Mouse (Mus musculus) spleen, adult 2 months (tissue): ENCODE results near the gene Iqgap2.

Source experiments
- CTCF ChIP-seq: fragments of 200-500 bp; IDR thresholded peaks from 2 replicates; pipeline ENCODE4 v1.5.1; 2011; ENCODE audit warnings: mild to moderate bottlenecking, inconsistent platforms; ENCODE audit not compliant: insufficient read depth, insufficient read length, insufficient replicate concordance; ENCODE audit errors: extremely low read depth
- POLR2A ChIP-seq: fragments of 200-500 bp; IDR thresholded peaks from 2 replicates; pipeline ENCODE4 v1.6.1; 2011; ENCODE audit warnings: low read depth, low read length, inconsistent platforms

DNA sequence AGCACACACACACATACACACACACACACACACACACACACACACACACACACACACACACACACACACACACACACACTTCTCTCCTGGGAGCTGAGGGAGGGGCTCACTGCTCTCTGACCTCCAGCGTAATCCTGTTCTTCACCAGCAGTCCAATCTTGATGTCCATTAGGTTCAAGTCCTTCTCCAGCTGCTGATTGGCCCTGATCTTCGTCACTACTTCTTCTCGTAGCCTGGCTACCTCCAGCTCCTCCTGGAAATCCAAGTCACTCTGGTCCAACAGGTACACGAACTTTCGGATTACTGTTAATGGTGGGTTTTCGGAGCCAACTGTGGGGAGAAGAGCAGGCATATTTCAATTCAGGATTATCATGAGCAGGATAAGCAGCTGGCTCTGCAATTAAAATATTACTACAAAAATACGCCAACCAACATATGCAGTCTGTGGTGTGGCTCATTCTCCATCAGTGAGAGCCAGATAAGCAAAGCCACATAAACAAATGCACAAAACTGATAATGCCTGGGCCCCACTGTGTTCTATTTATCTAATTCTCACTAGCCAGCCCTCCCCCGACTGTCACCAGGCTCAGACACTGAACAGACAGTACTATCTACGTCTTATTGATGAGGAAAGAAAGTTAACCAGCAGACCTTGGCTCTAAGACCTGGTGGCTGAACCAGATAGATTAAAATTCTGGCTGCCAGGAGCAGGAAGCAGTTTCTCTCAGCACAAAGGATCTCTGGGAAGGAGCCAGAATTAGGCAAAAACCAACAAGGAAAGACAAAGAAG, 220.4 kb downstream of the Iqgap2 start:
- no peak for TF ChIP-seq CTCF
- no peak for TF ChIP-seq POLR2A
